Mouse (Mus musculus): ENCODE measurements around the gene Celsr1.

DNA sequence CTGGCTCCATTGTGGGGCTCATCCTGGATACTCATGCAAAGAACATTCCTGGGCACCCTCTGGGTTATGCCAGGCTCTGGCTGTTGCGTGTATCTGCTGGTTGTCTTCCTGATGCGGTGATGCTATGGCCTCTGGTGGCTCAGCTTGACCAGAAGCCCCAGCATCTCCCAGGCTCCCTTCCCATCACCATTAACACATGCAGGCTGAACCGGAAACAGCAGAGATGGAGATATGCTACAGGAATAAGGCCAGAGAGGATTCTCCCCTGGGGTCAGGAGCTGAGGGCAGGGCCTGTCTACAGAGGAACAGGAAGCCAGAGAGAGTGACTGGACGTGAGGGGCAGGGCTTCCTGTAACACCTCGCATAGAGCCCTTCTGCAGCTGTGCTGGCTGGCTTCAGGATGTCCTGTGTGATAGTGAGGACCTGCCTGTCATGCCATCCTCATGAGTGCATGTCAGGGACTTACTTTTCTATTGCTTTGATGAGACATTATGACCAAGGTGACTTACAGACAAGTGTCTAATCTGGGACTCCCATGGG, 22.7 kb upstream of the Celsr1 start:
- no peak for TF ChIP-seq CTCF (IDR thresholded peaks at IDR 0.05; ENCODE audit: borderline replicate concordance, control insufficient read depth, extremely low read depth, insufficient read depth, low read length, poor library complexity)
- no peak for TF ChIP-seq POLR2A (IDR thresholded peaks at IDR 0.05; ENCODE audit: control insufficient read depth, extremely low read depth, insufficient read depth, low read length, poor library complexity)
